Mouse (Mus musculus) spleen, postnatal 10 days (tissue): ENCODE results near the gene Rxfp1.
A peak's percentile ranks its signal among the peaks of the same experiment; 100 is the strongest.
"Not testable (repeated sequence)": the region's sequence is repeated elsewhere in the genome, so short reads cannot be mapped to it uniquely, and the experiment has no call there.

Experiments
- DNase-seq, 2 experiments: peaks; one replicate each; pipeline ENCODE4 v3.0.0; 2021 to 2022; ENCODE audit warnings: low spot score in 2 of 2

Rxfp1 gene

GRCm38 (mm10) chr3:79737780-79738179 lies at the start of gene Rxfp1:
Gene Rxfp1 (minus strand): TSS chr3:79737880.
- DNase-seq, result no peak

DNA sequence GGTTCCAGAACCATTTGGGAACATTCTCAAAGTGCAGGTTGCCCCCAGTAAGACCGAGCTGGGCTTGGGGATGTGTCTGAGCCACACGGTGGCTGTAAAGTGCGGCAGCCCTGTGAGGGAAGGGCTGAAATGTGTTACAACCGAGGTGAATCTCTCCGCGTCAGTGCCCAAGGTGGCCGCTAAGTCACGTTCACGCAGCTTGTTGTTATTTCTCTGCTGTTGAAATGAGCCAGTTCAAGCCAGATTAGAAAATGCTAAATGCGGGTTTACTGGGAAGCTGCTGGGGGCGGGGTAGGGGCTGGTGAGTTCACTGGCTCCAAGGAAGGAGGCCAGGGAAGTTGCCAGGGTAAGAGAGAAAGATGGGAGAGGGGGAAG lies 46.7 kb upstream of the Rxfp1 start:
- no peak for DNase-seq

GRCm38 (mm10) chr3:79783630-79784361 lies 46.1 kb upstream of the Rxfp1 start:
- DNase-seq, result no peak

DNA sequence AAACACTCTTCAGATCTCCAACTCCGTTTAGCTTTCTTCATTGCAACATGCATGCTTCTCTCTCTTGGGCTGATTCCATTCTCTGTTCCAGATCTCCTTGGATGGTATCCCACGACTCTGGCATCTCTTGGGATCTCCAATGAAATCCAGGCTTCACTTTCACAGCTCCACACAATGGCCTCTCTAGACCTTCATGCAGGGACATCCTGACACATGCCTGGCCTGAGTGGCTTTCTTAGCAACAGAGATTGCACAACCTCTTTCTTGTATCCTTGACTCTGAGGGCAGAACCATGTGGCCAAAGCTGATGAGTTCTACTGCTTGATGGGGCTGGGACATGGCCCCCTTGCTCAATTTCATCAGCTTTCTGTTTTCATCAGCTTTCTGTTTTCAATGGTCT lies 35.0 kb upstream of the Rxfp1 start:
- DNase-seq, result no peak

DNA sequence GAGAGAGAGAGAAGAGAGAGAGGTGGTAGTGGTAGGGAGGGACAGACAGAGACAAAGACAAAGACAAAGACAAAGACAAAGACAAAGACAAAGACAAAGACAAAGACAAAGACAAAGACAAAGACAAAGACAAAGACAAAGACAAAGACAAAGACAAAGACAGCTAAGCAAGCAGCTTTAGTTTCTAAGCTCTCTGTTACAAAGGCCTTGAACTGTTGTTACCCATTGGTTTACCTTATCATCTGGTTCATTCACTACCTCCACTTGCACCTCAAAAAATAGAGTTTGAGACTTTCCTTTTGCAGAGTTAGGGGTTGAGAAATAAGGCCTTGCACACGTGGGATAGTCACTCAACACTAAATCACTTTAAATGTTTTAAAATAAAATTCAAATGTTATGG lies 16.1 kb upstream of the Rxfp1 start:
- no peak for DNase-seq

GRCm38 (mm10) chr3:79746585-79746984 lies 8.9 kb upstream of the Rxfp1 start:
- DNase-seq, result no peak

GRCm38 (mm10) chr3:79745101-79745500 lies 7.4 kb upstream of the Rxfp1 start:
- no peak for DNase-seq

DNA sequence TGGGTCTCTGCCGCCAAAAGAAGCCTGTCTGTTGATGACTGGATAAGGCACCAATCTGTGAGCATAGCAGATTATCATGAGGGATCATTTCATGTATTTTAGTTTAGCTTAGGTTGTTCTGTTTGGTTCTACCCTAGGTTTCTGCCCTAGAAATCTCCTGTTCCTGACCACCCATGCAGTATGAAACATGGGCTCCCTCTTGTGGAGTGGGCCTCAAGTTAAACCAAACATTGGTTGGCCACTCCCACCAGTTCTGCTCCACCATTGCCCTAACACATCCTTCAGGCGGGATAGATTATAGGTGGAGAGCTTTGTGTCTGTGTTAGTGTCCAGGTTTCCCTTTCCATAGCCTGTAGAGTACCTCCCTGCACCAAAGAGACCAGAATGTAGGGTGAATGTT lies 6.7 kb upstream of the Rxfp1 start:
- no peak for DNase-seq

GRCm38 (mm10) chr3:79740351-79740750 lies 2.7 kb upstream of the Rxfp1 start:
- no peak for DNase-seq

GRCm38 (mm10) chr3:79738451-79738850 lies 771 bp upstream of the Rxfp1 start:
- DNase-seq, result no peak

DNA sequence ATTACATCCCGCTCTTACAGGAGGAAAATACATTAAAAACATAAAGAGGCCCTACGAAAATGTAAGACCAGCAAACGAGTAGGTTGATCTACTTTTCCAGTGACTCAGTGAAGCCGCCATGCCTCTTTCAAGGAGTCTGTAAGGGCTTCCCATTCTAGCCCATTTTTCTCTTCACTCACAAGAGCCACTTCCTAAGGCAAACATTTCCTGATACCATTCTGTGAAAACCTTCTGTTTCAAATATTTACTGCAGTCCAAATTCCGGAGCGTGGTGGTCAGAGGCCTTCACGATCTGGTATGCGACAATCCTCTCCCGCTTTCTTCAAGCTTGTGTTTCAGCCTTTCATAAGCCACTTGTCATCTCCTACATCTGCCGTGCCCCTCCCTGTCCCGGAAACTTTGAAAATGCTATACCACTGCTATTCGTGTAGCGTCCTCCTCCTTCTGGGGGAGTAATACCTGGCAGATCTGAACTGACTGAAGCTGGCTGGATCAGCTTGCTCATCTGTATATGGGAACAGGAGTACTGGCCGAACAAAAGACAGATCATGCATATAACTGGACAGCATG lies 11.1 kb downstream of the Rxfp1 start:
- DNase-seq, result no peak

DNA sequence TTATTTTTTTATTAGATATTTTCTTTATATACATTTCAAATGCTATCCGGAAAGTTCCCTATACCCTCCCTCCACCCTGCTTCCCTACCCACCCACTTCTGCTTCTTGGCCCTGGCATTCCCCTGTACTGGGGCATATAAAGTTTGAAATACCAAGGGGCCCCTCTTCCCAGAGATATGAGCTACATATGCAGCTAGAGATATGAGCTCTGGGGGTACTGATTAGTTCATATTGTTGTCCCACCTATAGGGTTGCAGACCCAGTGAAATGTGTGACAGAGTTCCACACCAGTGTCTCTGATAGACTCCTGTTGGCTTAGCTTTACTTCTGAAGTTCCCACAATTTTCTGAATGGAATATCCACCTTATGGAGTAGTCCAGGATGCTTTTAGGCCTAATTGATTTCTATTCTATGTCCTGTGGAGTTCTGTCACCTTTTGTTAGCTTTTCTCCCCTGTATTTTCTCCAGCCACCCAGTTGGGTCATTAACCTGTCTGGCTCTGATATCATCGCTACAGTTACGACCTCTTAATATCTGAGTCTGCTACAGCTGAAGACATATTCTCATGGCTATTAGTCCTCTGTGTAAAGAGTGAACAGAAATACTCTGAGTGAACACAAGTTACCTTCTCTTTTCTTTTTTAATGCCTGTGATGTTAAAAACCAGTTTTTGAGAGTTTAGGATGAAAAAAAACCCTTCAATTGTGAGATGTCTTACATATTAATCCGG lies 16.8 kb downstream of the Rxfp1 start:
- no peak for DNase-seq

- DNase-seq, result no peak
These were observed 31.2 kb downstream of the Rxfp1 start for GRCm38 (mm10) chr3:79706436-79706835.

GRCm38 (mm10) chr3:79703135-79703534 lies 34.5 kb downstream of the Rxfp1 start:
- no peak for DNase-seq

- DNase-seq, result no peak
These were observed 45.7 kb downstream of the Rxfp1 start for GRCm38 (mm10) chr3:79691957-79692356.

GRCm38 (mm10) chr3:79690111-79690651 lies 47.5 kb downstream of the Rxfp1 start:
- DNase-seq, result no peak

GRCm38 (mm10) chr3:79688101-79688500 lies 49.6 kb downstream of the Rxfp1 start:
- DNase-seq, result not testable (repeated sequence)

GRCm38 (mm10) chr3:79683529-79683928 lies 54.2 kb downstream of the Rxfp1 start:
- no peak for DNase-seq

DNA sequence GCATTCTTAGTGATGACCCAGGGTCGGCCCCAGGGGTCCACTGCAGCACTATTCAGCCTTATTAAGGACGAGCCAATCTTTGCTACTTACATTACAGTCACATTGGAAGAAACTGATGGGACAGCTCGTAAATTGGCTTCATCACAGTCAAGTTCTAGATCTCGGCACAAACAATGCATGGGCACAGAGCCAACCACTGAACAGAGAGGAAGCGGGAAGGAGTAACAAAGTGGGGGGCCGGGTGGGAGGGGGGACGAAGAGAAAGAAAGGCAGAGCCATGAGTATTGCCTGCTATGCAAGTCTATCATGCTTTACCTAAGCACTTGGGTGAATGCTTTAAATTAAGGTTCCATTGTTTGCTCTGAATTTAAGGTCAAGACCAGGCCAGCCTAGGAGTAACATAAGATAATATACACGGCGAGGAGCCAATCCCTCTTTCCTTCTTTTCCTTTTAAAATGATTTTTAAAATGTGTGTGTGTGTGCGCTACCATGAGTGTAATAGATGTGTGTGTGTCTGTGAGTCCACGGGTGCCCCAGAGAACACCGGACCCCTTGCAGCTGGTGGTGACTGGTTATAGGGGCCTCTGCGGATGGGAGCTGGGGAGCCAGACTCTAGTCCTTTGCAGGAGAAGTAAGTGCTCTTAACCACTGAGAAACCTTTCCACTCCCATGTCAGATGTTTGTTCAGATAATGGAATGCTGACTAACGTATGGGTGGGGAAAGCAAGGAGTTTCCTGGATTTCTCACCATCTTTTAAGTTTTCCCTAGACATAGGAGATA lies 55.1 kb downstream of the Rxfp1 start:
- DNase-seq, result no peak

- no peak for DNase-seq
These were observed 61.3 kb downstream of the Rxfp1 start for GRCm38 (mm10) chr3:79676411-79676810.

DNA sequence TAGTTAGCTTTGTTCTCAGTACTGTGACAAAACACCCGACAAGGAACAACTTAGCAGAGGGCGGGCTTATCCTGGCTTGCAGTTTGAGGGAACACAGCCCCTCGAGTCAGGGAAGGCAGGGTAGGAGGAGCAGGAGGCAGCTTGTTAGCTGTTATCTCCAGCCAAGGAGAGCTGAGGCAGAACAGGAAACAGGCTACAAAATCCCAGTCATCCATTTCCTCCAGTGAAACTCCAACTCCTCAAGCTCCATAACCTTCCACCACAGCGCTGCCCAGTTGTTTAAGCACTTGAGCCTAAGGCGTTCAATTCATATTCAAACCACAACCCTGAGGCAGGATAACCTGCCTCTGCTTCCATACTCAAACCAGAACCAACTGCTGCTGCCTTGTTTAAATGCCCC lies 63.0 kb downstream of the Rxfp1 start:
- no peak for DNase-seq

DNA sequence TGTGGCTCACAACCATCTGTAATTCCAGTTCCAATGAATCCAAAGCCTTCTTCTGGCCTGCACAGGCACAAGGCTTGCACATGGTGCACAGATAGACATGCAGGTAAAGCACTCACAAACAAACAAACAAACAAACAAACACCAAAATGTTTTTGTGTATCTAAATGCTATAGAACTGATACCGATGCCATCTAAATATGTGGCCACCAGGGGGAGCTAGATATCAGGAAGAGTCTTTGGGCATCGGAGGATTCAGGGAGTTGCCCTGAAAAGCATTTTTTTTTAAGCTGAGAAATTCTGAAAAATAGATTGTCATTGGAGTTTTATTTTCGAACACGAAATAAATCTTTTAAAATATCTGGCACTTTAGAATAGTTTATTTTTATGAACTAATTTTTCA lies 64.6 kb downstream of the Rxfp1 start:
- DNase-seq, result peak; percentile 26 to 68
